8 mouse cellular contexts compared by ENCODE assay signal in the genomic region with DNA sequence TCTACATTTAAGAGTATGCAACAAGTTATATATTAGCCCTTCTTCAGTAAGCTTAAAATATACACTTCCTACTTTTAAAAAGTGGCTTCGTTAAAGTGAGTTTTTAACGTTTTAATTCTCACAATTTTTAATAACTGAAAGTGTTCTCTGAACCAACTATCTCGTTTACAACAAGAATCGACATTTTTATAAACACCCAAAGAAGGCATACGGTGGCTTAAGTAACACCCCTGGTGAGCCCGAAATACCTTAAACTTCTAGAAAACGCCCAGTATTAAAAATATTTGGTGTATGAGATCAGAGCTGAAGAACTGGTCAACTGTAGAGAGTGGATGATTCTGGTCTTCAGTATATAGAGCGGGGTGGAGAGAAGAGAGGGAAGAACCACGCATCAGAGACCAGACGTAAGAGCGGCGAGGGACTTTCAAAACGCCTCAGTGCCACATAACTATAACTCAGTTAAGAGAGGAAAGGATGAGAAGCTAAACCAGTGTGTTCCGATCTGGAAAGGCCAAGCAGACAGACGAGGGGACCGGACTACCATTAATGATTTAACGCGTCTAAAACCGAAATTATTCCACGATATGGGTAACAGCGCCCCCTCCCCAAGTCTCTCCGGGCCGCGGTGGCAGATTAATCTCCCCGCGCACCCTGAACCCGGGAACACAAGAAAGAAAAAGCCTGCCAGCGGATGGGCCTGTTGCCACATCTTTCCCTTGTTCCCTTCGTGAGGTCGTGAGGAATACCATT. TPM values are rescaled to one million over a fixed set of nuclear protein-coding genes. Genes with fewer than 3 reads are reported as not detected.
DNase-seq lines count a peak whose midpoint lies in the region; ATAC-seq and TF ChIP-seq lines count a peak whose summit lies in the region.

No protein-coding gene starts in this region.

- H3K4me3 ChIP-seq in forebrain, embryonic 12.5 days (replicated peaks) = peak overlapping the region; percentile 100
- H3K4me3 ChIP-seq in limb, embryonic 14.5 days (replicated peaks; ENCODE audit: low read length) = peak overlapping the region; percentile 99
- H3K4me3 ChIP-seq in neural tube, embryonic 11.5 days (ENCODE audit: low read depth, low read length) = peak overlapping the region; percentile 99

- H3K36me3 ChIP-seq in forebrain, embryonic 12.5 days (replicated peaks) = no peaks in the 10 kb centered on the region
- no peaks in the 10 kb centered on the region for H3K36me3 ChIP-seq in limb, embryonic 14.5 days (ENCODE audit: control insufficient read depth, insufficient read depth, low read length)
- H3K36me3 ChIP-seq in neural tube, embryonic 11.5 days (ENCODE audit: control insufficient read depth, insufficient read depth, low read length) = no peaks in the 10 kb centered on the region

- no peak for TF ChIP-seq POLR2A in limb, embryonic 14.5 days (IDR thresholded peaks at IDR 0.05; ENCODE audit: borderline replicate concordance, extremely low read depth, insufficient read depth, insufficient read length)

- H3K4me1 ChIP-seq in forebrain, embryonic 12.5 days = peaks cover 22% of the 10 kb centered on the region
- H3K4me1 ChIP-seq in limb, embryonic 14.5 days (ENCODE audit: control insufficient read depth, insufficient read depth, low read length) = peaks cover 19% of the 10 kb centered on the region
- H3K4me1 ChIP-seq in neural tube, embryonic 11.5 days (ENCODE audit: control insufficient read depth, insufficient read depth, low read length) = 0 out of 2 replicates have a peak, but pooled peaks cover 5% of the 10 kb centered on the region

- intact Hi-C loops in gastrocnemius, postnatal 14 days (cut with DNase I; ENCODE audit: low total_unique reads) = no loop called here

- H3K9me3 ChIP-seq in forebrain, embryonic 12.5 days = no peaks in the 10 kb centered on the region
- no peaks in the 10 kb centered on the region for H3K9me3 ChIP-seq in limb, embryonic 14.5 days (ENCODE audit: control insufficient read depth, low read length)
- H3K9me3 ChIP-seq in neural tube, embryonic 11.5 days (ENCODE audit: control insufficient read depth, low read length) = no peaks in the 10 kb centered on the region

- DNase-seq in gastrocnemius, postnatal 10 days = peak; percentile 23
- DNase-seq in gastrocnemius, postnatal 14 days = no peak
- DNase-seq in urinary bladder, postnatal 14 days (ENCODE audit: low spot score) = peak; percentile 18
- no peak for DNase-seq in urinary bladder, postnatal 36 days (ENCODE audit: low spot score in 2 of 2)
- peak; percentile 32 for DNase-seq in limb, embryonic 14.5 days (ENCODE audit: low spot score)
- DNase-seq in neural tube, embryonic 11.5 days (ENCODE audit: low spot score) = peak; percentile 37
- DNase-seq in urinary bladder, adult 2 months (ENCODE audit: low spot score) = no peak

- no peak for ATAC-seq in forebrain, embryonic 12.5 days (ENCODE audit: low FRiP score)
- no peak for ATAC-seq in limb, embryonic 14.5 days (ENCODE audit: low FRiP score, low read depth)
- ATAC-seq in neural tube, embryonic 11.5 days (ENCODE audit: insufficient read depth, low FRiP score, low TSS enrichment) = no peak

- H3K4me2 ChIP-seq in forebrain, embryonic 12.5 days = peak overlapping the region; percentile 70
- peak overlapping the region; percentile 55 for H3K4me2 ChIP-seq in limb, embryonic 14.5 days (replicated peaks; ENCODE audit: low read depth, low read length, severe bottlenecking)
- peak overlapping the region; percentile 55 for H3K4me2 ChIP-seq in neural tube, embryonic 11.5 days (ENCODE audit: low read depth)

- peak overlapping the region; percentile 96 for H3K27ac ChIP-seq in forebrain, embryonic 12.5 days
- peak overlapping the region; percentile 95 for H3K27ac ChIP-seq in limb, embryonic 14.5 days (replicated peaks; ENCODE audit: low read depth, low read length)
- peak overlapping the region; percentile 93 for H3K27ac ChIP-seq in neural tube, embryonic 11.5 days (ENCODE audit: low read depth, low read length)

- WGBS in forebrain, embryonic 12.5 days = under 1% methylated on average over 30 of the region's 30 CpGs
- WGBS in limb, embryonic 14.5 days = 1% methylated on average over 30 of the region's 30 CpGs
- WGBS in neural tube, embryonic 11.5 days = under 1% methylated on average over 30 of the region's 30 CpGs

- H3K27me3 ChIP-seq in forebrain, embryonic 12.5 days = no peaks in the 10 kb centered on the region
- no peaks in the 10 kb centered on the region for H3K27me3 ChIP-seq in limb, embryonic 14.5 days (ENCODE audit: control insufficient read depth, insufficient read depth, low read length)
- H3K27me3 ChIP-seq in neural tube, embryonic 11.5 days (ENCODE audit: control insufficient read depth, insufficient read depth, low read length) = no peaks in the 10 kb centered on the region

- H3K9ac ChIP-seq in forebrain, embryonic 12.5 days = peak overlapping the region; percentile 97
- peak overlapping the region; percentile 95 for H3K9ac ChIP-seq in limb, embryonic 14.5 days (ENCODE audit: low read depth, low read length, severe bottlenecking)
- peak overlapping the region; percentile 94 for H3K9ac ChIP-seq in neural tube, embryonic 11.5 days (ENCODE audit: low read length)

RNA-seq across cellular contexts. Expression of gene Nup153, which starts 1.3 kb away (rescaled TPM):
- total RNA-seq in gastrocnemius, postnatal 10 days (2021) = 10 to 100 TPM; 34.1 to 43.8 TPM
- total RNA-seq in gastrocnemius, postnatal 14 days (2021) = 10 to 100 TPM; 24.6 to 28.2 TPM
- 43.7 and 48.6 TPM in 2 replicates for polyA plus RNA-seq in forebrain, embryonic 12.5 days (2016; fragmentation: Nextera tagmentation; extraction: Ambion mirVana)
- polyA plus RNA-seq in limb, embryonic 14.5 days (2012; rRNA removed) = 65.8 and 96.3 TPM in 2 replicates
- 32.3 and 34.4 TPM in 2 replicates for polyA plus RNA-seq in limb, embryonic 14.5 days (2014; fragmentation: Nextera tagmentation; extraction: Ambion mirVana)
- polyA plus RNA-seq in neural tube, embryonic 11.5 days (2014; fragmentation: Nextera tagmentation; extraction: Ambion mirVana) = 40.4 and 42.4 TPM in 2 replicates
- 31.2 and 36.7 TPM in 2 replicates for polyA plus RNA-seq in urinary bladder, adult 2 months (2012; rRNA removed)

RNA-seq across cellular contexts. Expression of gene Fam8a1, which starts 57.1 kb away (rescaled TPM):
- 10 to 100 TPM; 29.6 to 31.5 TPM for total RNA-seq in gastrocnemius, postnatal 10 days (2021)
- 10 to 100 TPM; 20.4 to 21.9 TPM for total RNA-seq in gastrocnemius, postnatal 14 days (2021)
- polyA plus RNA-seq in forebrain, embryonic 12.5 days (2016; fragmentation: Nextera tagmentation; extraction: Ambion mirVana) = 20.2 and 21.0 TPM in 2 replicates
- polyA plus RNA-seq in limb, embryonic 14.5 days (2012; rRNA removed) = 38.8 and 39.5 TPM in 2 replicates
- polyA plus RNA-seq in limb, embryonic 14.5 days (2014; fragmentation: Nextera tagmentation; extraction: Ambion mirVana) = 13.4 and 14.0 TPM in 2 replicates
- 10.8 and 14.1 TPM in 2 replicates for polyA plus RNA-seq in neural tube, embryonic 11.5 days (2014; fragmentation: Nextera tagmentation; extraction: Ambion mirVana)
- 52.6 and 56.8 TPM in 2 replicates for polyA plus RNA-seq in urinary bladder, adult 2 months (2012; rRNA removed)

Comparison
In these comparisons a context has a peak if more than half of its experiments do, and no peak if none do; other contexts are left out.
1. DNase-seq: peak in gastrocnemius, postnatal 10 days (single experiment), urinary bladder, postnatal 14 days (single experiment), limb, embryonic 14.5 days (single experiment) and neural tube, embryonic 11.5 days (single experiment); none in gastrocnemius, postnatal 14 days (single experiment), urinary bladder, postnatal 36 days (0 of 2) and urinary bladder, adult 2 months (single experiment).
2. Peak in every context shown above with its lines, with median percentiles within 50 percentile points of each other: H3K27ac ChIP-seq, H3K4me2 ChIP-seq, H3K4me3 ChIP-seq and H3K9ac ChIP-seq.